Mouse (Mus musculus) urinary bladder, adult 18-20 months (tissue): ENCODE data around the gene Trpt1.

Experiments used
- DNase-seq, 2 experiments: peaks; one replicate each; pipeline ENCODE4 v3.0.0; 2022; ENCODE audit warnings: low spot score in 2 of 2, mixed read lengths in 2 of 2

The Trpt1 gene

DNA sequence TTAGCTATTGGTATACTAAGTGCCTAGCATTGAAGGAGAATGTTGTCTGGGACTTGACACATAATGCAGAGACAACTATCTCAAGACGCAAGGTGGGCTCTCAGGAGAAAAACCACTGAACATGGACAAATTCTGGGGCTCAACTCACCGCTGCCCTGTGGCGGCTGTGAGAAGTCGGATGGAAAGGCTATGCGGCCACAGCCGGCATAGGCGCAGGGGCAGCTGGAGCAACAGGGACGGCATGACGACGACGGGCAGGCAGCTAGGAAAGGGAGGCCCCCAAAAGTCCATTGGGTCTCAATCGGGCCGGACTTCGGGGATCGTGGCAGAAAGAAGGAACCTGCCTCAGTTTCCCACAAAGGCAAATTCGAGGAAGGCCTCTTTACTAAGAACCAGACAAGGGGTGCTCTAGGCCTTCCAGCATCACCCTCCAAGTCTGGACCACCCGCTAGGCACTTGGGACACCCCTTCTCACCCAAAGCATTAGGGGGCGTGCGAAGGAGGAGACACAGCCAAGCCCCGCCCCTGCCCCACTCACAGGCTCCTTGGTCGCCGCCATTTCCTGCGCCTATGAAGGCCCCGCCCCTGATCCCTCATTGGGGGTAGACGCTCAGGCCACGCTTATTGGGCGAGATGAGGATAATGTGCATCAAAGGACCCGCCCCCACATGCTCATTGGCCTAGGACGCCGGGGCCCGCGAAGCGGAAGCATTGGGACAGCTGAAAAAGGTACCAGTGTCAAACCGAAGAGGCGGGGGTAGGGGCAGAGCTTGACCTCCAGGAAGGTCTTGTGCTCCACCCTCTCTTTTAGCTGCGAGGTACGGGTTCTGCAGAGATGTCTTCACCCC is 3.7 kb upstream of the Trpt1 start, which contains the start of gene Dnajc4:
TSS of gene Dnajc4 (minus strand) at position 562 of the 848 bp plus-strand sequence.
- peak; percentile 89 to 95 for DNase-seq

DNA sequence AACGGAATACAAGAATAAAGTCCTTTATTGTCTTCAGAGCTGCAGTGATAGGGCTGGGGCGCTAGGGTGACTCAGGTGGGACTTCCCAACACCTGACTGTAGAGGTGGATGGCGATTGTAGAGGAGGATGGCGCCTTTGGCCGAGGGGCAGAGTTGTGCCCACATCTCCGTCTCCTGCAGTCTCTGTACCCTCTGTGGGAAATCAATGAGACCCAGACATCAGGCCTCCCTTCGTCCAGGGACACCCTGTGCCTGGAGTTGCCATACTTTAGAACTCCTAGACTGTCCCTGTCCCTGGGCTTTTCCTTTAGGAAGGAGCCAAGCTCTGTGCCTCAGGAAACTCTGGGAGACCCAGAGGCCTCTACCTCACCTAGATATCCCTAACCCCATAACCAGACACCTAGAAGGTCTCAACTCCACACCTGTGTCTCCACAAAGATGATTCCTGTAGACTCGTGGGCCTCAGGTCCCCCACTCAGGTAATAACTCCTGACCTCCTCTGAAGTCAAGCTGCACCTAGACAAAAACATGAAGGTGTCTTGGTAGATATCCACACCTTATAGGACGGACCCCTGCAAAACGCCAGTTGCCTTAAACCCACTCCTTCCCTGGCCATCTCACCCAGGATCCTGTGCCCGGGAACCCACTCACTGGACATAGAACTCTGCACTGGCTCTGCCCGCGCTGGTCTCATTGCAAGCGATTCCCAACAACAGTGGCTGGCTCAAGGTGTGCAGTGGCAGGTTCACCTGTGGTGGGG is 2.7 kb upstream of the Trpt1 start:
- DNase-seq = no peak

DNA sequence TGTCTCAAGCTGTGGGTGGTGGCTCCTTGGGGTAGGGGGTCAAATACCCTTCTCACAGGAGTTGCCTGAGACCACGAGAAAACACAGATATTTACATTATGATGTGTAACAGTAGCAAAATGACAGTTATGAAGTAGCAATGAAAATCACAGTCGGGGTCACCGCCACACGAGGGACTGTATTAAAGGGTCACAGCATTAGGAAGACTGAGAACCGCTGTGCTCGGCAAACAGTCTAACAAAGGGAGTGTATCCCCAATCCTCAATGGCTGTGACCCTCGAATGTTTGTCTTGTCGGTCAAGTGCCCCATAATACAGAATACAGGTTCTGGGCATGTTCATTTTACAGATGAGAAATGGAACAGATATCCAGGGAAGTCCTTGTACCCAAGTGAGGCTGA is 1.9 kb upstream of the Trpt1 start:
- DNase-seq = no peak

DNA sequence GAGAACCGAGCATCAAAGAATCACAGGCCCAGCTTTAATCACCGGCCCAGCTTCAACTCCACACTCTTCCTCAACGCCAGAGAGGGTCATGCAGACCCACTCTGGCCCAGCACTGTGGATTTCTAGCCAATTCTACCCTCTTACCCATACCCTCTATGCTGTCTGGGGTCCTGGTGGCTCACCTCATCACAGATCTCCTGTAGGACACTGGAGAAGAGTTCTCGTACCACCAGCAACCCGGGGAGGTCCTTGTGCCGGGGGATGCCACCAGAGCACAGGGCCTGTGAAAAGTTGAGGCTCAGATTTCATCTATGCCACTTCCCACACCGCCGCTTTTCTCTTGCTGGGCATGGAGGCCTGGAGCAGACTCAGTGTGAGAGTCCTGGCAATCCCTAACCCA is 1.4 kb upstream of the Trpt1 start:
- no peak for DNase-seq

DNA sequence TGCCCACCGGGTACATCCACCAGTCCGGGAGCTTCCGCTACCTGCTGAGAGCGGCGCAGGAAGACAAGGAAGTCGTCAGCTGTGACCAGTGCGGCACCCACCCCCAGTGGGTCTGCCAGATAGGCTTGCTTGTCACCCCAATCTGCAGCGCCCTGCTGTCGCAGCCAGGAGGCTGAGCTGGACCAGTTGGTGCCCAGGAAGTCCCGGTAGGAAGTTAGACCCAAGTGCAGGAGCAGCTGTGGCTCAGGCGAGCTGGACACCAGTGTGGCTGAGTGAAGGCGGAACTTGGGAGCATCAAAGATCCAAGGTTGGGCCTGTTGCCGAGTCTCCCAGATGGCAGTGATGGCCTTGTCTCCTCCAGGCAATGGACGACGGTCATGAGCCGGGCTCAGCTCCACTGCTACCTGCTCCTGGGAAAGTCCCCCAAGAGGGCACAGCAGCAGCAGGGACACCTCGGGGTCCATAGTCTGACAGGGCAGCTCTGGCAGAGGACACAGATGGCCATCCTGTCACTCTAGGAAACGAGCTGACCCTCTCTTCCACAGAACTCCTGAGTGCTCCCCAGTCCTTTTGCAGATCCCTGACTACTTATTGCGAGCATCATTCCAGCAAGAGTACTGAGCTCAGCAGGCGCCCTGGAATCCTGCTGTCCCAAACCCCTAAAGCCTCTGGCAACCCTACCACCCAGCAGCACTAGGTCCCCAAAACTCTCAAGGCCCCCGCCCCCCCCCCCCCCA is 508 bp upstream of the Trpt1 start:
- DNase-seq = no peak

DNA sequence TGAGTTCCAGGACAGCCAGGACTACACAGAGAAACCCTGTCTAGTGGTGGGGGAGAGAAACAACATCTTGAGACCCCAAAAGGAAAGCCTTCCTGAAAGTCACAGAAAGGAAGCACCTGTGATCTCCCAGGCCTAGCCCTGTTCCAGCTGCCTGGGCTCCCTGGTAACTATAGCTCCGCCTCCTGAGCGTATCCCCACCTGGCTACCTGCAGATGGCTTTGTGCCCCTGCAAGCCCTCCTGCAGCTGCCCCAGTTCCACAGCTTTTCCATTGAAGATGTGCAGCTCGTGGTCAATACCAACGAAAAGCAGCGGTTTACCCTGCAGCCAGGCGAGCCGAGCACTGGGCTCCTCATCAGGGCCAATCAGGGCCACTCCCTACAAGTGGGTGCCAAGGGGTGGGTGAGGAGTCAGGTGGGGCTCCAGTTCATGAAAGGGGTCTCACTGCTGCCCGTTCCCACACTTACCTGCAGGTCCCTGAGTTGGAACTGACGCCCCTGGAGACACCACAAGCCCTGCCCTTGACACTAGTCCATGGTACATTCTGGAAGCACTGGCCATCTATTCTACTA is 1.9 kb downstream of the Trpt1 start:
- DNase-seq = no peak

DNA sequence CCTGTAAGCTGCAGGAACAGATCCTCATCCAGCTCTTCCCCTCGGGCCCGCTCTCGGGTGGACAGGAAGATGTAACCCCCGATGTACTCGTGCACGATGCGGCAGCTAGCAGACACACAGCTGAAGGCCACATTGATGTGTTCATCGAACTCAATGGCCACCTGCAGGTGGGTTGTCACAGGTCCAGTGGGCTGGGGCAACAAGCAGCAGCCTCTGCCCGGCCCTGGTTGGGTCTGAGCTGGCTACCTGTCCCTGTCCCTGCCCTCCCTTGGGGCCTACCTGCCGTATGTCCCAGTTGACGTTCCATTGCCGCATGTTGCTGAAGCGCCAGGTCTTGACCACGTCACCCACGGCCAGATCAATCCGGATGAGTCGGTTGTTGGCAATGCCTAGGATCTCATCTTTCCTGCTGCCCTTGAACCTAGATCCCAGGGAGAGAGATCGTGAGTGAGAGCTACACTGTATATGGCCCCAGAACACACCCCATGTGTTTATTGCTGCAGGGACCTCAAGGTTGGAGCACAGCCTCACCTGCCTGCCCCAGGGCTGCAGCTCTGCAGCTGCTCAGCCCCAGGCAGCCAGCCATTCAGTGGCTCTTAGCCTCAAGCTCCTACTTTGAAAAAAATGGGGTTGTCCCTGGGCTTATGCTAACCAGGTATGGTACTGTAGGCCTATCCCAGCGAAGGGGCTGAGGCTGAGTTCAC is 3.6 kb downstream of the Trpt1 start:
- no peak for DNase-seq

DNA sequence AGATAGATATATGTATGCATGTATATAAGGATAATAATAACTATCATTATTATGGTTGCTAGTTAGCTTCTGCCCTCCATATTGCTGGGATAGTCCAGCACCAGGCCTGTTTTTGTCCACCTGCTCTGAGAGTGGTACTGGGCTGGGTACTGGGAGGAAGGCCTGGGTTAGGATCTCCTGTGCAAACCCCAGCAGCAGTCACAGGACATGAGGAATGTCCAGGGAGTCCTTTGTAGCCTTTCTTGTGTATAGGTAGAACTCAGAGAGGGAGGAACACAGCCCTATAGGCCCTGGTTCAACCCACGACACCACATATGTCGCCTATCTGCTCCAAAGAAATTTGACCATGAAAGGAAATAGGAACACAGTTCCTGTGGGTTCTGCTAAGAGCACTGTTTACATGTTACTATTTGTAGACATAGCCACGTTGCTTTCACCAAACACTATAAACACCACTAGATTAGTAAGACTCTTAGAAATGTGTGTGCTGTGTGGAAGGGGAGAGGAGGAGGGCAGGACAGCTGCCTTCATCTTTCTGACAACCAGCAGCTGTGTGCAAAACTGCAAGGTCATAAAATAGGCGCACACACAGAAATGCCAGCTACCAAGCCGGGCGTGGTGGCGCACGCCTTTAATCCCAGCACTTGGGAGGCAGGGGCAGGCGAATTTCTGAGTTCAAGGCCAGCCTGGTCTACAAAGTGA is 11.1 kb downstream of the Trpt1 start:
- DNase-seq = no peak

DNA sequence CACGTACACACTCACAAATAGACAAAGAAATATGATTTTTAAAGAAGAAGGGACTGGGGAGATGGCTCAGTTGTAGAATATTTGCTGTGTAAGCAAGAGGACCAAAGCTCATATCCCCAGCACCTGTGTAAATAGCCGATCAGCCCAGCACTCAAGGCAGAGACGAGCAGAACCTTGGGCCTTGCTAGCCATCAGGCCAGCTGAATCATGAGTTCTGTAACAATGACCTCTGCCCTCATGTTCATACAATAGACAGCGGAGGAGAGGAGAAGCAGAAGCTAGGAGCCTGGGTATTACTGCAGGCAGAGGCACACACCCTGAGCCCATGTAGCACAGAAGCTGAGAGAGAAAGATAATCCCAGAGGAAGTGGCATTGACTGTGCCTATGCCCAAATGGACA is 16.5 kb downstream of the Trpt1 start:
- DNase-seq = no peak

DNA sequence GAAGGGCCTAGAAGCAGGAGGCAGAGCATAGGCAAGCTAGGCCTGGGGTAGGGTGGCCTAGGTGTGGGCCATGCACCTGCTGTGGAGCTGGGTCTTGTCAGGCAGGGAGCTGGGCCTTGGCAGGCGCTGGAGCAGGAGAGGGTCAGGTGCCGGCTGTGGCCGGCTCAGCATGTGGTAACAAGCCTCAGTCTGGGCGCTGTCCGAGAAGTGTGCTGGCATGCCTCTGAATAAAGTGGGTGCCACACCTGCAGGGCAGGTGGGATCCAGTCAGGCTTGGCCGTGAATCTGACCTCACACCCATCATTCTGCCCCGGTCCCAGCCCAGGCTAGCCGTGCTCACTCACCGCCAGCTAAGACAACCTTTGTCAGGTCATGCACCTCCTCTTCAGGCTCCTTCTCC is 18.1 kb downstream of the Trpt1 start:
- peak; percentile 44 to 78 for DNase-seq

DNA sequence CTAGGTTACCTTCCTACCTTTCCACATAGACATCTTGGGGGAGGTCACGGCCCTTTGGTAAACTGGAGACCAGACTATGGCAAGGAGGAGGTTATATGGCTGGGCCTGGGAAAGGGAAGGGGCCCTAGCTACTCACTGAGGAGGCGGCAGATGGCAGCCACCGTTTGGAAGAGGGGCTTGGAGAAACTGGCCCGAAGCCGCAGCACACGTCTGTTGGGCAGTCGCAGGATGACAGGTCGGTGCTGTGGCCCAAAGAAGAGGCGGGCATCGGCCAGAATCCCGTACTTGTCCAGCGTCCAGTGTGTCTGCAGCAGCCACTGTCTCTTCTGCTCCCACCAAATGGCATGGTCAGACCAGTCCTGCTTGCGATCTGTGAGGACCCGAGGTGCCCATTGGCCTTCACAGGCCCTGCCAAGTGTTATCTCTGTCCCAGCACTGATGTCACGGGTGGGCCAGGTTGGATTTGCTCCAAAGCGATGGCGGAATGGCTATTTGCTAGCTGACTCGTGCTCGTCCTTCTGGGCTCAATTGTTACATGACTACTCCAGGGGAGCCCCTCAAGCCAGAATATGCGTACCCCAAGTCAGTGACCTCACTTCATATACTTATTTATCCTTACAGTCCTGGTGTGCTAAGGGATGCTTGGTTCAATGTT is 18.7 kb downstream of the Trpt1 start:
- DNase-seq = no peak

DNA sequence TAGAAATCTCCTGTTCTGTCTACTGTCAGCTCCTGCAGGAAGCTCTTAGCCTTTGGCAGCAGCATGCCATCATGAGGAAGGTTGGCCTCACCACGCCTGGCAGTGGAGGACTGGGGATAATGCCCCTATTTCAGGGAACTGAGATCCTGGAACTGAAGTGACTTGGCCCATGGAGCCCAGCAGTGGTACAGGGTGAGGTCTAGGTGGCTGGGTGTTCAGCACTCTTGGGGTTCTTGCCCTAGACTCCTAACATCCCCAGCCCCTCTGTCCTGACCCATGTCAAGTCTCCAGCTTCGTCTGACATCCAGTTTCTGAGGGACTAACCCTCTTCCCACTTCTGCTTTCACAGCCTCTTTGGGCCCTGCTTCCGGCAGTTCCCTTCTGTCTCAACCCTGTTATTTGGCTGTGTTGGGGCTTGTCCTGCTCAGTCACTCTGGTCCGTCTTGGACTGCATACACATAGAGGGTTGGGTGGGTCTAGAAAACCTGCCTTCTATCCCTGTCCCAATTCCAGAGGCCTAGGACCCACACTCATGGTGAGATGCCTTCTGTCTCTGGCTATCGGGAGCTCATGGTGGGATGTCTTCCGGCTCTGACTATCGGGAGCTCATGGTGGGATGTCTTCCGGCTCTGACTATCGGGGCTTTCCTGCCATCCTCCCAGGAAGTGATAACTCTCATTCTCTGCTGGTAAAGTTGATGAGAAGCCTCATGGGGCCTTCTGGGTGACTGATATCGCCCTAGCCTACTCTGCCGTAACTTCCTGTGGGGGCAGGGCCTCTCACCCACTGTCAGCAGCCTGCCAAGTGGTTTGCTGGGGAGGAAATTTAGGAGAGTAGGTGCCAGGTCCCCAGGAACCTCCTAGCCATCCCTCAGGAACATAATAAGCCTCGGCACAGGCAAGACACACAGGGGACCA is 21.9 kb downstream of the Trpt1 start:
- DNase-seq = no peak

DNA sequence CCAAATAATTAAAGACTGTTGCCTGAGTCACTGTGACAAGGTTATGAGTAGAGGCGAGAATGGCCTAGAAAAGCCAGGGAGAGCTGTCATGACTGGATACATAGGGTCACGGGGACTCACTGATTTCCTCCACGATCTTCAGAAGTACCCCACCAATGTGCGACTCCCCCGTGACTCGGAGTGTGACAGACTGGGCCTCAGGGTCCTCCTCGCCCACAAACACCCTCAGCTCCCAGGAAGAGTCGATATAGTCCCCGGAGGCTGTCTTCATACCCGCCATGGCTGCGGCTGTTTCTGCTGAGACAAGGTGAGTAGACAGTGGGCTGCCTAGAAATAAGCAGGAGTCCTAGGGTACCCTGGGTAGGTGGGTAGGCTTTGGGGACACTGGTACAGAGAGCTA is 22.6 kb downstream of the Trpt1 start:
- DNase-seq = no peak

DNA sequence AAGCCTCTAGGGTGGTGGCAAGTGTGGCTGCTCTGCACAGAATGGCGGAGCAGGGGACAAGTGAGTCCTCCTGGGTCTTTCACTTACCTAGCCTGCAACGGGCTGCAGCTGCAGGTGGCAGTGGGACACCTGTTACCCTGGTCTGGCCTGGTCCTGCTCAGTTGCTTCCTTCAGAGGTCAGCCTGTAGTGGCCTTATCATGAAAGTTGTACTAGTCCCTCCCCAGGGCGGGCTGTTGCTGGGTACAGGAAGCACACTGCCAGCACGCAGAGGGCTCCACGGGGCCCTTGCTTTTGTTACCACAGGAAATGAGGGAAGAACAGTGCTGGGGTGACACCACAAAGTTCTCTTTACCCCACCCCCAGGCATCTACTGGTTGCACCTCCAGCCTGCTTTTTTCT is 23.3 kb downstream of the Trpt1 start, which contains the start of gene Fermt3:
TSS of gene Fermt3 (minus strand) at position 279 of the 400 bp plus-strand sequence.
- no peak for DNase-seq

DNA sequence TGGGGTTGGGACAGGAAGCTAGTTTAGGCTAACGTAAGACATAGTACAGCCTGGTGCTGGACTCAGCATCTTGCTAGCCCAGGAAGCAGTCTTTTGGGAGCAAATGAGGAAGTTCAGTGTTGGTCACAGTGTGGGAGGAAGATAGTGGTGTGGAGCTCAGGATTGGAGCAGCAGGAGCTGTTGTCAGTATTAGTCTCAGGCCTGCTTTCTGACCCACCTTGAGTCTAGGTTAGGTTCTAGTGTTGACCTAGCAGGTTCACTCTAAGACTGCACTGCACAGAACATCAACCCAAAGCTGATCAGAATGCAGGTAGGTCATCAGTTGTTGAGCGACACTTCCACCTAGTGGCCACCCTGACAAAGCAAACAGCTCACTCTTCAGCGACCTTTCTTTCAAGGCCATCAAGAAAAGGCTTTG is 24.3 kb downstream of the Trpt1 start:
- peak in 1 of 2 experiments; percentile 52 for DNase-seq

DNA sequence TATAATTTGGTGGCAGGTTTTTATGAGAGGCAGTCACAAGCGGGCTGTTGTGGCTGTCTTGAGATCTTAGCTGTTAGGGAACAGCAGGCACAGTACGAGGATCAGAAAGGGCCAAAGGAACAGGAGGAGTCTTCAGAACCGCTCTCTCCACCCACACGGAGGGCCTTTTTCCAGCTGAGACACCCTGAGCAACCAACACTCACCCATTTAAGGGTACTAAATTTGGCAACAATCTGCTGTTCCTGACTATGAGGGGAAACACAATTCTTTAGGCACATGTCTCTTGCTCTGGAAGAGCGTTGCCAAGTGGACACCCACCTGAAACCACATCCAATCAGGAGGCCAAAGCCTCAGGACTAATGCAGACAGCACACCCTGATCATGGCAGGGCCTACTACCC is 33.6 kb downstream of the Trpt1 start:
- no peak for DNase-seq

DNA sequence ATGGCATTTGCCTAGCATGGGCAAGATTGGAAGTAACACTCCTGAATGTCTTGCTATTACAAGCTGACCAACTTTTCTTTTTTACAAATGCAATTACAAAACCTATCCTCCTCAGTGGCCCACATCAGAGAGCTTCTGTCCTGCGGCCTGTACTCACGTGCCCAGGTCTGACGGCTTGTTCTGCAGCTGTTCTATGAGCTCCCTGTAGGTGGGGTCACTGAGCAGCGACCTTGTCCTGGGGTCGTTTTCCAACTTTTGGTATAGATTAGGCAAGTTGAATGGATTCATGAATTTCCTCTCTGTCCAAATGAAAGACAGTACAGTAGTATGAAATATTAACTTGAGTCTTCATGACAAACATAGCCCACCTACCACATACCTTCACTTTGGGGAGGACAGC is 38.1 kb downstream of the Trpt1 start:
- no peak for DNase-seq

DNA sequence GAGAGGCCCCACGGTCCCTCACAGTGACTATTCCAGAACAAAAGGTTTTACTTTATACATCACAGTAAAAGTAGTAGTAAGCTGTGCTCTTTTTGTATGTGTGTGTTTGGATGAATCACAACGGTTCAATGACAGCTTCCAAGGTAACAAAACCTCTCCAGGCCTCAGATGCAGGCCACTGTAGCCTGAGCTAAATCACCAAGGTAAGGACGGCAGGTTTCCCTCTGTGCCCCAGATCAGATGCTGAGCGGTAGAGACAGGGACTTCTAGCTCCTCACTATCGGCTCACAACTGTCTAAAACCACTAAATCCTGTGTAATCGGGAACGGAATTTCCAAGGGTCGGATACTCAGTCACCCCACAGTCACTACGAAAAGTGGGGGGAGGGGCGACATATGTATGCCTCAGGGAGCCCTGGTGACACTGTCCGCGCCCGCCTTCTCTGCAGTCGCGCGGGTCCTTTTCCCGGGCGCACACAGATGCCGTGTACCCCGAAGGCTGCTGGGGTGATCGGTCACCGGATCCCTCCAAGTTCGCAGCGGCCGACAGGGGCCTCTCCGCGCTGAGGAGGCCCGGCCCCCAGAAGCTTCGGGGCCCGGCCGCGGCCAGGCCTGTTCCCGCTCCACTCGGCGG is 43.3 kb downstream of the Trpt1 start:
- no peak for DNase-seq
